Mouse (Mus musculus): ENCODE results near the gene Afap1. TPM values are rescaled to one million over a fixed set of nuclear protein-coding genes. Genes with fewer than 3 reads are reported as not detected.

Gene Afap1
- polyA plus RNA-seq, 1 experiment from 2014 or later, result 57.0 TPM

GRCm38 (mm10) chr5:35938249-35939223 is 45.4 kb downstream of the Afap1 start:
- WGBS, result 69% methylated on average over 10 of the region's 10 CpGs
- no peak for ATAC-seq (ENCODE audit: low FRiP score)
- Histone ChIP-seq H3K4me3 (replicated peaks) (no peak overlapping the region), H3K4me1 (peaks cover 41% of the 10 kb centered on the region), H3K27ac (replicated peaks) (peak overlapping the region; percentile 6; the same call in 1 of the 2 replicates), H3K27me3 (replicated peaks) (no peaks in the 10 kb centered on the region), H3K4me2 (no peak overlapping the region), H3K9me3 (replicated peaks) (no peaks in the 10 kb centered on the region), H3K36me3 (peaks cover 12% of the 10 kb centered on the region), H3K9ac (replicated peaks) (no peak overlapping the region)

GRCm38 (mm10) chr5:35939958-35940357 is 46.8 kb downstream of the Afap1 start:
- 89% methylated on average over 6 of the region's 6 CpGs for WGBS
- Histone ChIP-seq H3K36me3 (peaks cover 15% of the 10 kb centered on the region), H3K4me1 (peaks cover 35% of the 10 kb centered on the region), H3K9ac (replicated peaks) (no peak overlapping the region), H3K4me3 (replicated peaks) (no peak overlapping the region), H3K27ac (replicated peaks) (no peak overlapping the region), H3K4me2 (no peak overlapping the region), H3K27me3 (replicated peaks) (no peaks in the 10 kb centered on the region), H3K9me3 (replicated peaks) (no peaks in the 10 kb centered on the region)
- no peak; the same call in 1 of the 2 replicates for ATAC-seq (ENCODE audit: low FRiP score)

GRCm38 (mm10) chr5:35943541-35943940 is 50.4 kb downstream of the Afap1 start:
- H3K4me1 ChIP-seq, result peaks cover 24% of the 10 kb centered on the region
- peaks cover 27% of the 10 kb centered on the region for H3K36me3 ChIP-seq
- no peak overlapping the region for H3K4me3 ChIP-seq (replicated peaks)
- H3K27ac ChIP-seq (replicated peaks), result no peak overlapping the region
- H3K9me3 ChIP-seq (replicated peaks), result no peaks in the 10 kb centered on the region
- 77% methylated on average over 5 of the region's 5 CpGs for WGBS
- no peak overlapping the region for H3K9ac ChIP-seq (replicated peaks)
- ATAC-seq (ENCODE audit: low FRiP score), result no peak
- no peak overlapping the region for H3K4me2 ChIP-seq
- H3K27me3 ChIP-seq (replicated peaks), result no peaks in the 10 kb centered on the region

- 98% methylated on average over 2 of the region's 2 CpGs for WGBS
- no peaks in the 10 kb centered on the region for H3K9me3 ChIP-seq (replicated peaks)
- no peaks in the 10 kb centered on the region for H3K27me3 ChIP-seq (replicated peaks)
- no peak overlapping the region for H3K4me2 ChIP-seq
- peaks cover 47% of the 10 kb centered on the region for H3K36me3 ChIP-seq
- no peak overlapping the region for H3K27ac ChIP-seq (replicated peaks)
- H3K4me3 ChIP-seq (replicated peaks), result no peak overlapping the region
- H3K4me1 ChIP-seq, result peaks cover 21% of the 10 kb centered on the region
- no peak overlapping the region for H3K9ac ChIP-seq (replicated peaks)
- no peak for ATAC-seq (ENCODE audit: low FRiP score)
These were observed 53.7 kb downstream of the Afap1 start for GRCm38 (mm10) chr5:35946841-35947240.

- Histone ChIP-seq H3K27ac (replicated peaks) (no peak overlapping the region), H3K4me3 (replicated peaks) (no peak overlapping the region), H3K27me3 (replicated peaks) (no peaks in the 10 kb centered on the region), H3K9ac (replicated peaks) (no peak overlapping the region), H3K36me3 (peaks cover 53% of the 10 kb centered on the region), H3K4me2 (no peak overlapping the region), H3K9me3 (replicated peaks) (no peaks in the 10 kb centered on the region), H3K4me1 (peaks cover 21% of the 10 kb centered on the region)
- WGBS, result 83% methylated on average over 4 of the region's 4 CpGs
- no peak for ATAC-seq (ENCODE audit: low FRiP score)
These were observed 54.3 kb downstream of the Afap1 start for GRCm38 (mm10) chr5:35947427-35947826.

- Histone ChIP-seq H3K27ac (replicated peaks) (no peak overlapping the region), H3K9me3 (replicated peaks) (no peaks in the 10 kb centered on the region), H3K4me3 (replicated peaks) (no peak overlapping the region), H3K36me3 (peaks cover 62% of the 10 kb centered on the region), H3K4me2 (no peak overlapping the region), H3K27me3 (replicated peaks) (no peaks in the 10 kb centered on the region), H3K9ac (replicated peaks) (no peak overlapping the region), H3K4me1 (peaks cover 19% of the 10 kb centered on the region; the same call in 1 of the 2 replicates)
- 70% methylated on average over 15 of the region's 15 CpGs for WGBS
- no peak for ATAC-seq (ENCODE audit: low FRiP score)
These were observed 55.3 kb downstream of the Afap1 start for GRCm38 (mm10) chr5:35948225-35948975.

GRCm38 (mm10) chr5:35949061-35949460 is 55.9 kb downstream of the Afap1 start:
- H3K27me3 ChIP-seq (replicated peaks), result no peaks in the 10 kb centered on the region
- H3K4me2 ChIP-seq, result no peak overlapping the region
- 77% methylated on average over 5 of the region's 5 CpGs for WGBS
- no peak overlapping the region for H3K9ac ChIP-seq (replicated peaks)
- no peak overlapping the region for H3K27ac ChIP-seq (replicated peaks)
- no peak for ATAC-seq (ENCODE audit: low FRiP score)
- no peak overlapping the region for H3K4me3 ChIP-seq (replicated peaks)
- H3K4me1 ChIP-seq, result peaks cover 23% of the 10 kb centered on the region
- H3K9me3 ChIP-seq (replicated peaks), result no peaks in the 10 kb centered on the region
- H3K36me3 ChIP-seq, result peaks cover 62% of the 10 kb centered on the region

GRCm38 (mm10) chr5:35950504-35950903 is 57.4 kb downstream of the Afap1 start:
- H3K27me3 ChIP-seq (replicated peaks), result no peaks in the 10 kb centered on the region
- peaks cover 33% of the 10 kb centered on the region for H3K4me1 ChIP-seq
- H3K4me2 ChIP-seq, result no peak overlapping the region
- H3K4me3 ChIP-seq (replicated peaks), result no peak overlapping the region
- no peak for ATAC-seq (ENCODE audit: low FRiP score)
- H3K27ac ChIP-seq (replicated peaks), result no peak overlapping the region
- no peaks in the 10 kb centered on the region for H3K9me3 ChIP-seq (replicated peaks)
- no peak overlapping the region for H3K9ac ChIP-seq (replicated peaks)
- H3K36me3 ChIP-seq, result peaks cover 59% of the 10 kb centered on the region
- 51% methylated on average over 7 of the region's 7 CpGs for WGBS

GRCm38 (mm10) chr5:35954055-35954718 is 61.1 kb downstream of the Afap1 start:
- peaks cover 50% of the 10 kb centered on the region for H3K36me3 ChIP-seq
- H3K4me1 ChIP-seq, result peaks cover 32% of the 10 kb centered on the region
- H3K4me3 ChIP-seq (replicated peaks), result no peak overlapping the region
- ATAC-seq (ENCODE audit: low FRiP score), result peak; percentile 46; the same call in 1 of the 2 replicates
- 40% methylated on average over 12 of the region's 12 CpGs for WGBS
- H3K27me3 ChIP-seq (replicated peaks), result no peaks in the 10 kb centered on the region
- no peaks in the 10 kb centered on the region for H3K9me3 ChIP-seq (replicated peaks)
- no peak overlapping the region for H3K9ac ChIP-seq (replicated peaks)
- H3K27ac ChIP-seq (replicated peaks), result 0 out of 2 replicates have a peak overlapping the region, but pooled peaks have one; percentile 13
- H3K4me2 ChIP-seq, result no peak overlapping the region

- no peaks in the 10 kb centered on the region for H3K27me3 ChIP-seq (replicated peaks)
- H3K4me2 ChIP-seq, result no peak overlapping the region
- ATAC-seq (ENCODE audit: low FRiP score), result no peak
- H3K9ac ChIP-seq (replicated peaks), result no peak overlapping the region
- no peaks in the 10 kb centered on the region for H3K9me3 ChIP-seq (replicated peaks)
- WGBS, result 81% methylated on average over 1 of the region's 1 CpGs
- no peak overlapping the region for H3K4me3 ChIP-seq (replicated peaks)
- H3K36me3 ChIP-seq, result peaks cover 40% of the 10 kb centered on the region
- no peak overlapping the region for H3K27ac ChIP-seq (replicated peaks)
- peaks cover 23% of the 10 kb centered on the region for H3K4me1 ChIP-seq
These were observed 63.1 kb downstream of the Afap1 start for GRCm38 (mm10) chr5:35956268-35956667.

GRCm38 (mm10) chr5:35958681-35959080 is 65.6 kb downstream of the Afap1 start:
- WGBS, result 65% methylated on average over 2 of the region's 2 CpGs
- no peak for ATAC-seq (ENCODE audit: low FRiP score)
- Histone ChIP-seq H3K36me3 (peaks cover 42% of the 10 kb centered on the region), H3K27ac (replicated peaks) (no peak overlapping the region), H3K27me3 (replicated peaks) (no peaks in the 10 kb centered on the region), H3K4me2 (no peak overlapping the region), H3K9me3 (replicated peaks) (no peaks in the 10 kb centered on the region), H3K4me3 (replicated peaks) (no peak overlapping the region), H3K9ac (replicated peaks) (no peak overlapping the region), H3K4me1 (peaks cover 17% of the 10 kb centered on the region)
